Mouse (Mus musculus): ENCODE data around the gene Sufu. TPM values are rescaled to one million over a fixed set of nuclear protein-coding genes. Genes with fewer than 3 reads are reported as not detected.
A peak's percentile ranks its signal among the peaks of the same experiment; 100 is the strongest.

Gene Sufu
- polyA plus RNA-seq, 1 experiment from 2014 or later: 29.1 TPM

DNA sequence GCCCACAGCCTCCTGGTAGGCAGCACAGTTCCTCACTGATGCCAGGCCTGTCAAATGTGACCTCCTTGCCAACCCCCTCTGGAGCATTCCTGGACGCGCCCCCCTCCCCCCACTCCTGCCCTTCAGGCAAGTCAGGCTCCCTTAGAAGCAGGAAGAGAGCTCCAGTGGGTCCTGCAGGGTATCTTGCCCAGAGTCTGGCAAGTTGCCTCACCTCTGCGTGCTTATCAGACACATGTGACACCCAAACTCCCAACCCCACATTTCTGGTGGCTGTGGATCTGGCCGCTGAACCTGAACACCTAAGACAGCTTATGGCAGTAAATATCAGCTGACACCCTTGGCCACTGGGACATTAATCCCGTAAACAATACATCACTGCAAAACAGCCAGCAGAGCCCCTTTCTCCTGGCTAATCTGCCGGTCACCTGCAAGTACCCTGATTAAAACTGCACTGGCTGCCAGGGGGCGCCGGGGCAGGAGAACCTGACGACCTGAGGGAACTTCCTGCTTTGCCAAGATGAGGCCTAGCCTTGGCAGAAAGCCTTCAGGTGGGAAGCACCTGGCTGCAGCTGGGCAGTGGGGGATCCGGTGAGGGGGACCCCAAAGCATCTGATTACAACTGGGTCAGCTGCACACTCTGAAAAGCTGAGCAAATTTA is 135.5 kb downstream of the Sufu start:
- peaks cover 68% of the 10 kb centered on the region for H3K4me1 ChIP-seq (ENCODE audit: control insufficient read depth, insufficient read depth, low read length)
- WGBS: 4% methylated on average over 10 of the region's 10 CpGs
- H3K4me2 ChIP-seq (ENCODE audit: low read length): peak overlapping the region; percentile 14; the same call in 1 of the 2 replicates
- DNase-seq (peak; percentile 56), ATAC-seq (ENCODE audit: low FRiP score, low TSS enrichment) (no peak)
- H3K27ac ChIP-seq (replicated peaks; ENCODE audit: low read depth, low read length): peak overlapping the region; percentile 65
- no peak overlapping the region for H3K4me3 ChIP-seq (replicated peaks; ENCODE audit: low read depth, low read length)
- H3K27me3 ChIP-seq (ENCODE audit: control insufficient read depth, insufficient read depth, low read length): no peaks in the 10 kb centered on the region
- no peak overlapping the region; the same call in 1 of the 2 replicates for H3K9ac ChIP-seq (replicated peaks; ENCODE audit: low read length)
- H3K36me3 ChIP-seq (ENCODE audit: control insufficient read depth, insufficient read depth, low read length): no peaks in the 10 kb centered on the region; the same call in 1 of the 2 replicates
- no peaks in the 10 kb centered on the region for H3K9me3 ChIP-seq (ENCODE audit: control insufficient read depth, low read length)

DNA sequence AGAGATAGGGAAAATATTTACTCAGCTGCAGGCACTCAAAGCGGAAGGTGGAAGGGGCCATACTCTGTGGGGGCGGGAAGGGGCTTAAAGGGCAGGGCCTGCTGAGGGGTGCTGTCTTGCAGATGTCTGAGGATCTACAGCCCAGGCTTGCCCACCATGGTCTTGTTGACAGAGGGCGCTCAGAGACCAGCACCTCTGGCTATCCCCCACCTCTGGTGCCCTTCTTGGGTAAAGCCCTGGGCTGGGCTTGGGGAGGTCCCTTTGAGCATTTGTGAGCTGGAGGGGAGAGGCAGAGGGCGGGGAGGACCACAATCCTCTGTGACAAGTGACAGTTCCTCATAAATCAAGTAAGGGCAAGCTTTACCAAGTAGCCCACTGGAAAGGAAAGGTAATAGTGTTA is 136.4 kb downstream of the Sufu start:
- peaks cover under 1% of the 10 kb centered on the region; the same call in 1 of the 2 replicates for H3K36me3 ChIP-seq (ENCODE audit: control insufficient read depth, insufficient read depth, low read length)
- DNase-seq: no peak
- no peak for ATAC-seq (ENCODE audit: low FRiP score, low TSS enrichment)
- WGBS: 50% methylated on average over 4 of the region's 4 CpGs
- peaks cover 59% of the 10 kb centered on the region for H3K4me1 ChIP-seq (ENCODE audit: control insufficient read depth, insufficient read depth, low read length)
- H3K4me3 ChIP-seq (replicated peaks; ENCODE audit: low read depth, low read length): no peak overlapping the region
- H3K9ac ChIP-seq (replicated peaks; ENCODE audit: low read length): no peak overlapping the region
- H3K27me3 ChIP-seq (ENCODE audit: control insufficient read depth, insufficient read depth, low read length): no peaks in the 10 kb centered on the region
- H3K27ac ChIP-seq (replicated peaks; ENCODE audit: low read depth, low read length): peak overlapping the region; percentile 65; the same call in 1 of the 2 replicates
- no peaks in the 10 kb centered on the region for H3K9me3 ChIP-seq (ENCODE audit: control insufficient read depth, low read length)
- H3K4me2 ChIP-seq (ENCODE audit: low read length): no peak overlapping the region

- peak overlapping the region; percentile 42 for H3K27ac ChIP-seq (replicated peaks; ENCODE audit: low read depth, low read length)
- no peaks in the 10 kb centered on the region for H3K27me3 ChIP-seq (ENCODE audit: control insufficient read depth, insufficient read depth, low read length)
- 58% methylated on average over 5 of the region's 5 CpGs for WGBS
- no peak overlapping the region for H3K4me3 ChIP-seq (replicated peaks; ENCODE audit: low read depth, low read length)
- no peaks in the 10 kb centered on the region for H3K9me3 ChIP-seq (ENCODE audit: control insufficient read depth, low read length)
- DNase-seq (peak; percentile 25), ATAC-seq (ENCODE audit: low FRiP score, low TSS enrichment) (no peak)
- no peak overlapping the region for H3K4me2 ChIP-seq (ENCODE audit: low read length)
- H3K4me1 ChIP-seq (ENCODE audit: control insufficient read depth, insufficient read depth, low read length): peaks cover 54% of the 10 kb centered on the region
- H3K9ac ChIP-seq (replicated peaks; ENCODE audit: low read length): no peak overlapping the region
- peaks cover 3% of the 10 kb centered on the region; the same call in 1 of the 2 replicates for H3K36me3 ChIP-seq (ENCODE audit: control insufficient read depth, insufficient read depth, low read length)
Observed at GRCm38 (mm10) chr19:46533525-46533924, 136.8 kb downstream of the Sufu start.

DNA sequence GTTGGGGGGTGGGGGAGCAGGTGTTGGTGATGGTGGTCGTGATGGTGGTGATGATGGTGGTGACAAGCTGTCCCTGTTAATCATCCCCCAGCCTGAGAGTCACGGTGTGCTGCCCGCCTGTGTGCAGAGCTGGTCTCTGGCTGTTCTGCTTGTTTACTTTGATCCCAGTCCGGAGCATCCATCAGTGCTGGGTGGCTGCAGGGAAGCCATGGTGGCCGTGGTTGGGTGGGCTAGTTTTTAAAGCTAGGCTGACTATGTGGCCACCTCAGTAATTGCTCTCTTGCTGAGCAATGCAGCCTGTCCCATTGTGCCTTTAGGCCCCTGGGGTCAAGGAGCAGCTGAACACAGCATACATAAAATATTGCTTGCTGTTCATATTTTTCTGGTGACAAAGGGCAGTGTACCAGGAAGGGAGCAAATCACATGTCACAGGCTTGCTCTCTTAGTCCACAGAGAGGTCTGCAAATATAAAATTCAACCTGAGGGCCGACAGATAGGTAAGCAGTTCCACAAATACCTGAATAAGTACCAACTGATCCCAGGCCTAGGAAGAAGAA is 137.9 kb downstream of the Sufu start:
- Histone ChIP-seq H3K4me2 (ENCODE audit: low read length) (no peak overlapping the region), H3K36me3 (ENCODE audit: control insufficient read depth, insufficient read depth, low read length) (peaks cover 6% of the 10 kb centered on the region), H3K27me3 (ENCODE audit: control insufficient read depth, insufficient read depth, low read length) (no peaks in the 10 kb centered on the region), H3K4me1 (ENCODE audit: control insufficient read depth, insufficient read depth, low read length) (peaks cover 43% of the 10 kb centered on the region), H3K4me3 (replicated peaks; ENCODE audit: low read depth, low read length) (no peak overlapping the region), H3K9me3 (ENCODE audit: control insufficient read depth, low read length) (no peaks in the 10 kb centered on the region), H3K27ac (replicated peaks; ENCODE audit: low read depth, low read length) (no peak overlapping the region), H3K9ac (replicated peaks; ENCODE audit: low read length) (no peak overlapping the region; the same call in 1 of the 2 replicates)
- 31% methylated on average over 6 of the region's 6 CpGs for WGBS
- DNase-seq: no peak
- ATAC-seq (ENCODE audit: low FRiP score, low TSS enrichment): no peak

DNA sequence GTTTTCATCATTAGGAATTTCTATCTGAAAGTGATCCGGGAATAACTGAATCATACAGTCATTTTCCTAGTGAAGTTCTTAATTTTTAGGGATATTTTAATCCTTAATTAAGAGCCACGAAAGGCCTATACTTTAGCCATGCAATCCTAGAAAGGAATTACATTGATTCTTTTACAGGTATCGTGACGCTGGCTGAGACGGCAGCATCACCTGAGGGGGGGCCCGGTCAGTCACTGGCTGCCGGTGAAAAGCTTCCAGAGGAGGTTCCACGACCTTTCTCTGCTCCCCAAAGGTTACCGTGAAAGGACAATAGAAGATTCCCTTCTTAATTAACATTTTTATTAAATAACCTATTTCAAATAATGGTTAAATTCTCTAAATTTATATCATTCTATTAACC is 140.7 kb downstream of the Sufu start:
- no peak for DNase-seq
- H3K4me3 ChIP-seq (replicated peaks; ENCODE audit: low read depth, low read length): no peak overlapping the region
- no peak overlapping the region for H3K27ac ChIP-seq (replicated peaks; ENCODE audit: low read depth, low read length)
- no peak overlapping the region for H3K4me2 ChIP-seq (ENCODE audit: low read length)
- no peaks in the 10 kb centered on the region for H3K27me3 ChIP-seq (ENCODE audit: control insufficient read depth, insufficient read depth, low read length)
- ATAC-seq (ENCODE audit: low FRiP score, low TSS enrichment): no peak
- 88% methylated on average over 9 of the region's 9 CpGs for WGBS
- no peak overlapping the region for H3K9ac ChIP-seq (replicated peaks; ENCODE audit: low read length)
- H3K4me1 ChIP-seq (ENCODE audit: control insufficient read depth, insufficient read depth, low read length): peaks cover 16% of the 10 kb centered on the region
- H3K36me3 ChIP-seq (ENCODE audit: control insufficient read depth, insufficient read depth, low read length): peaks cover 29% of the 10 kb centered on the region
- no peaks in the 10 kb centered on the region for H3K9me3 ChIP-seq (ENCODE audit: control insufficient read depth, low read length)

DNA sequence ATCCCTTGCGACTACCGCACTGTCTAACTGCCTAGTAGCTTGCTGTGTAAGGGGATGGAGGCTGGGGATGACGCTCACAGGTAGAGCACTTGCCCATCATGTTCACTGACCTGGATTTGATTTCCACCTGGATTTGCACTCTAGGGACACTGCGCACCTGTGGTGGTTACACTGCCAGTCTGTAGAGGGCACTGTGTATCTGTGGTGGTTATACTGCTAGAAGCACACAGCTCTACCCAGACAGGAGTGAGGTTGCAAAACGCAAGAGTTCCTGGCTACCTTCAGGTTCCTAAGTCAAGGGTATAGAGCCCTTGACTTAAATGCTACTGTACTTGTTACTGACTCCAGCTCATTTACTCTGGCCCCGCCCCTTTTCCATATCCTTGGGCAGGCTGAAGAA is 141.5 kb downstream of the Sufu start:
- ATAC-seq (ENCODE audit: low FRiP score, low TSS enrichment): no peak

More for the DNA sequence above, 141.5 kb downstream of the Sufu start:
- Histone ChIP-seq H3K27me3 (ENCODE audit: control insufficient read depth, insufficient read depth, low read length) (no peaks in the 10 kb centered on the region), H3K4me2 (ENCODE audit: low read length) (no peak overlapping the region), H3K9ac (replicated peaks; ENCODE audit: low read length) (no peak overlapping the region), H3K4me1 (ENCODE audit: control insufficient read depth, insufficient read depth, low read length) (peaks cover 7% of the 10 kb centered on the region; the same call in 1 of the 2 replicates), H3K27ac (replicated peaks; ENCODE audit: low read depth, low read length) (no peak overlapping the region), H3K4me3 (replicated peaks; ENCODE audit: low read depth, low read length) (no peak overlapping the region), H3K36me3 (ENCODE audit: control insufficient read depth, insufficient read depth, low read length) (peaks cover 37% of the 10 kb centered on the region), H3K9me3 (ENCODE audit: control insufficient read depth, low read length) (no peaks in the 10 kb centered on the region)
- 90% methylated on average over 6 of the region's 6 CpGs for WGBS
- DNase-seq: no peak

Other genes with a start within 250 kb of the Sufu start
- 3.6 and 3.9 TPM in 2 replicates for gene Pitx3, start 248.6 kb upstream of the Sufu start, polyA plus RNA-seq (2014; fragmentation: Nextera tagmentation; extraction: Ambion mirVana)
- gene Gbf1, start 244.4 kb upstream of the Sufu start, polyA plus RNA-seq (2014; fragmentation: Nextera tagmentation; extraction: Ambion mirVana): 55.2 and 71.8 TPM in 2 replicates
- 1.6 and 2.1 TPM in 2 replicates for gene Nfkb2, start 92.6 kb upstream of the Sufu start, polyA plus RNA-seq (2014; fragmentation: Nextera tagmentation; extraction: Ambion mirVana)
- gene Psd, start 69.7 kb upstream of the Sufu start, polyA plus RNA-seq (2014; fragmentation: Nextera tagmentation; extraction: Ambion mirVana): 112 and 144 TPM in 2 replicates
- gene Fbxl15, start 68.7 kb upstream of the Sufu start, polyA plus RNA-seq (2014; fragmentation: Nextera tagmentation; extraction: Ambion mirVana): 45.8 and 53.5 TPM in 2 replicates
- 300 and 307 TPM in 2 replicates for gene Cuedc2, start 58.2 kb upstream of the Sufu start, polyA plus RNA-seq (2014; fragmentation: Nextera tagmentation; extraction: Ambion mirVana)
- gene Mfsd13a, start 55.8 kb upstream of the Sufu start, polyA plus RNA-seq (2014; fragmentation: Nextera tagmentation; extraction: Ambion mirVana): 7.2 and 7.7 TPM in 2 replicates
- gene 2310034G01Rik, start 46.6 kb upstream of the Sufu start, polyA plus RNA-seq (2014; fragmentation: Nextera tagmentation; extraction: Ambion mirVana): 2.8 and 3.1 TPM in 2 replicates
- gene Actr1a, start 1.1 kb upstream of the Sufu start, polyA plus RNA-seq (2014; fragmentation: Nextera tagmentation; extraction: Ambion mirVana): 320 and 379 TPM in 2 replicates
- 36.5 and 38.5 TPM in 2 replicates for gene Trim8, start 104.8 kb downstream of the Sufu start, polyA plus RNA-seq (2014; fragmentation: Nextera tagmentation; extraction: Ambion mirVana)
- gene Arl3, start 176.3 kb downstream of the Sufu start, polyA plus RNA-seq (2014; fragmentation: Nextera tagmentation; extraction: Ambion mirVana): 134 and 200 TPM in 2 replicates
- gene Sfxn2, start 176.5 kb downstream of the Sufu start, polyA plus RNA-seq (2014; fragmentation: Nextera tagmentation; extraction: Ambion mirVana): 7.3 and 10.2 TPM in 2 replicates
- 27.5 and 33.8 TPM in 2 replicates for gene Wbp1l, start 202.2 kb downstream of the Sufu start, polyA plus RNA-seq (2014; fragmentation: Nextera tagmentation; extraction: Ambion mirVana)

Measured in midbrain, embryonic 14.5 days (tissue).